Mouse (Mus musculus) 3T3-L1 (cell line): ENCODE measurements around the gene Csad.
"Not testable (repeated sequence)": the region's sequence is repeated elsewhere in the genome, so short reads cannot be mapped to it uniquely, and the experiment has no call there.

Source experiments
- DNase-seq: peaks from one replicate; pipeline ENCODE4 v3.0.0-alpha.2; 2015; ENCODE audit warnings: low read depth, low spot score

Gene Csad

GRCm38 (mm10) chr15:102163900-102164693, 40.4 kb downstream of the Csad start:
- no peak for DNase-seq

GRCm38 (mm10) chr15:102160415-102161060, 44.0 kb downstream of the Csad start:
- DNase-seq = no peak

GRCm38 (mm10) chr15:102156836-102157235, 47.7 kb downstream of the Csad start:
- no peak for DNase-seq

GRCm38 (mm10) chr15:102155006-102155405, 49.5 kb downstream of the Csad start:
- DNase-seq = not testable (repeated sequence)

- DNase-seq = no peak
Measured at GRCm38 (mm10) chr15:102152646-102153045, 51.9 kb downstream of the Csad start.

GRCm38 (mm10) chr15:102150301-102151135, 54.0 kb downstream of the Csad start, which contains the start of gene Soat2:
Gene Soat2, plus strand, starts transcription at chr15:102150526.
- peak; percentile 73 for DNase-seq

DNA sequence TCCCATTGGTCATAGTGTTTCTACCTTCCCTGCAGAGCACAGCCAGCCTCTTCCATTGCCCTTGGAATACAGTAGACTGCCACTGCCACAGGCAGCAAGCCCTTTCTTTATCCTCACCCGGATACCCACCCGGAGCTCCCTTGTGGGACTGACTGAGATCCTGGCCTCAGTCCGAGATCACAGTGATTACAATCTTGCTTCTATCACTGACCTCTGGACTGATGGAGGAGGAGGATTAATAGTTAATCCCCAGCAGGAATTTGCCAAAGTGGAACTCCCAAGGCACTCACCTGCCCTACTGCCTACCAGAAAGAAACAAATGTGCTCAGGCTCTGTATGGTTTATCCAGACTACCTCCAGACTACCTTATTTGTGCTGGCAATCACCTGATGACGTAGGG, 55.0 kb downstream of the Csad start:
- no peak for DNase-seq

DNA sequence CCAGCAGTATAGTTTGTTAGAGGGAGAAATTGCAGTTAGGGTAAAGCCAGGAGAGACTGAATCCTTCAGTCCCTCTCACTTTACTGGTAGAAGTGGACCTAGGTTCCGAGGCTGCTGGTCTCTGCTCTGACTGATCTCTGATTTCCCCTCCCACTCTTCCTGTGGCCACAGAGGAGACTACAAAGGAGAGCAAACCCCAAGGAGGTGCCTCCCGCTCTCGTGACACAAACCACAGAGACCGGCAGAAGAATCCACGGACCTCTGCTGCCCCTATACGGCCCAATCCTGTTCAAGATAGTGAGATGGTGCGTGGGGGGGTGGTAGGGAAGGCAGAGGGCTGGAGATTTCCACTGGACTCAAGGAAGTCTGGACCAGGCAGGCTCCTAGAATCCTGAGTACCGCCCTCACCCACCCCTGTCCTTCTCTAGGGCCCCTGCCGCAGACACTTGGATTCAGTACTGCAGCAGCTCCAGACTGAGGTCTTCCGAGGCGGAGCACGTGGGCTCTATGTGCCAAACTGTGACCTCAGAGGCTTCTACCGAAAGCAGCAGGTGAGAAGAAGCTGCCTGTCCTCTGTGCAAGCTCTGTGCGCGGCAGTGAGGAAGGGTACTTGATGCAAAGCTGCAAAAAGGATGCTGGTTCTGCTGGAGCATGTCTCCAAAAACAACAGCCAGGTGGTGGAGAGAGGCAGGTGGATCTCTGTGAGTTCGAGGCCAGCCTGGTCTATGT, 56.7 kb downstream of the Csad start:
- DNase-seq = no peak

DNA sequence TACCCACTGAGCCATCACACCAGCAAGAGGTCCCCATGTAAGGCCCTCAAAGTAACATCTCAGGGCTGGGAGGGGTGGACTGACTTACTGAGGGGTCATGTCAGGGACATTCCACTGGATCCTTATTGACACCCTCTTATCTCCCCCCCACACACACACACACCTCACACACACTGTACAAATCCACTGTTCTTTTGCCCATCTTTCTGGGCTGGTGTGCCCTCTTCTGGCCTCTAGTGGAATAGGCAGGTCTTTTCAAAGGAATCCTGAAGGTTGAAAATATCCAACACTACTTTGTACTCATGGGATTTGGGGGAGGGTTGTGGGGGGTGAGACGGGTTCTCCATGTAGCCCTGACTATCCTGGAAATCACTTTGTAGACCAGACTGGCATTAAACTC, 57.6 kb downstream of the Csad start:
- DNase-seq = peak; percentile 84

- DNase-seq = no peak
Measured at GRCm38 (mm10) chr15:102146089-102146488, 58.4 kb downstream of the Csad start.

DNA sequence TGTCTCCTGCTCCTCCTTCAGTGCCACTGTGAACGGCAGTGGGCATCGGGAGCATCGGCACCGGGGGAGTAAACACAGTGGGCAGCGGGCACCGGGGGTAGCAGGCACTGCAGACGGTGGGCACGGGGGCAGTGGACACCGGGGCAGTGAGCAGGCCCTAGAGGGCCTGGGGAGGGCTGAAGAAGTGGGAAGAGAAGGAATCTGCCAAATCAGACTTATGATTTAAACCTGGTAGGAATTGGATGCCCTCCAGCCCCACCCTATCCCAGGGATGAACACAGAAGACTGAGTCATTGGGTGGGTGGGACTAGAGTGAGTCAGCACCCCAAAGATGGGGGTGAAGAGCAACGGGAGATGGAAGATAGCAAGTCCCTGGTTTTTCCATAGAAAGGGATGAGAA, 59.2 kb downstream of the Csad start:
- DNase-seq = peak; percentile 98

- DNase-seq = no peak
Measured at GRCm38 (mm10) chr15:102144726-102145125, 59.8 kb downstream of the Csad start.

DNA sequence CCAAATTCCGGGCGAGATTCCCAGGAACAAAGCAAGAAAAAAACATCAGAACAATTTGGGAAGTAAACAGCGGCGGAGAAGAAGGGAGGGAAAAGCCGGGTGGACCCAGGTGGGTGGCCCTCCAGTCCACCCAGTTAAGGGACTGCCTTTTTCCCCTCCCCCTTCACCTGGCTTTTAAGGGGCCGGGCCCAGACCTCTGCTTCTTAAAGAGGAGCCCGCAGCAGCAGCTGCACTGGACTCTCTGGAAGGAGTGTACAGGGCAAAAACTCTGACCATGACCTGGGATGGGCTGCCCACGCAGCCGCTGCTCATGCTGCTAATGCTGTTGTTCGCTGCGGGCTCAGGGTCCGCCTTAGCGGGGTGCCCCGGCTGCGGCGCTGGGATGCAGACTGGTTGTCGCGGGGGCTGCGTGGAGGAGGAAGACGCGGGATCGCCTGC, 60.2 kb downstream of the Csad start, which contains the start of gene Igfbp6:
Gene Igfbp6, plus strand, starts transcription at position 89 of the 438 bp plus-strand sequence.
- DNase-seq = no peak

- peak; percentile 97 for DNase-seq
Measured at GRCm38 (mm10) chr15:102142914-102143912, 61.3 kb downstream of the Csad start.

- DNase-seq = peak; percentile 43
Measured at GRCm38 (mm10) chr15:102141120-102141519, 63.4 kb downstream of the Csad start.

DNA sequence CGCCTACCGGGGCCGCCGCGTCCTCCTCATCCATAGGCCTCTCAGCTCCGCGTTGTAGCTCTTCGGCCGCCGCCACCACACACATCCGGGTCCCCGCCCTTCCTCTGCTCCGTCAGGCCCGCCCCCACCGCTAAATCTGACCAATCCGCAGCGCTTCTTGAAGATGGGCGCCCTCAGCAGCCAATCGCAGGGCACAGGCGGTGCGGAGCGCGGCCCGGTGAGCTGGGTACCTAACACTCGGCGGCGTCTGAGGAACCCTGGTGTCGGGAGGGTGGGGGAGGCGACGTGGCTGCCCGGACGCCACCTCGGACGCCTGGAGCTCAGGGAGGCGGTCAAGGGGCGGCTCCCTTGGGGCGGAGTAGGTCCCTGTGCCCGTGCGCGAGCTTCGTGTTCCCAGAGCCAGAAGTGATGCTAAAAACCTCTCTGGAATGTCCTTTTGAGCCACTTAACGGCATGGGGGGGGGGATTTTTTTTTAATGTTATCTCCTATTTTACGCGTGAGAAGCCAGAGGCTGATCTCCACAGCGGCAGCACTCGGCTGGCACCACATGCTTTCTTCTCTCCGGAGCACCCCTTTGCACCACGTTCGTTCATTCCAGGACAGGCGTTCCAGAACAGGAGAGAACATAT, 68.3 kb downstream of the Csad start, which contains the start of gene Spryd3:
Gene Spryd3, minus strand, starts transcription at position 106 of the 630 bp plus-strand sequence.
- peak; percentile 94 for DNase-seq

- no peak for DNase-seq
Measured at GRCm38 (mm10) chr15:102135522-102136128, 68.9 kb downstream of the Csad start.

DNA sequence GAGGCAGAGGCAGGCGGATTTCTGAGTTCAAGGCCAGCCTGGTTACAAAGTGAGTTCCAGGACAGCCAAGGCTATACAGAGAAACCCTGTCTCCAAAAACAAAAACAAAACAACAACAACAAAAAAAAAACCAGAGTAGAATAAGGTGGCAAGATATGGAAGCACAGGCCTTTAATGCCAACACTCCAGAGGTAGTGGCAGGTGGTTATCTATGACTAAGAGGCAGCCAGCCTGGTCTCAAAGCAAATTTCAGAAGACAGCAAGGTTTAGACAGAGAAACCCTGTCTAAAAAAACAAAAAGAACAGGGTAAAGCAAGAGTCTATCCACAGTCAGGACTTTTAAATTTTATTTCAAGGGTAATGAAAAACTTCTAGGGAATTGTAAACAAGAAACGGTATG, 69.8 kb downstream of the Csad start:
- no peak for DNase-seq

GRCm38 (mm10) chr15:102133314-102133713, 71.2 kb downstream of the Csad start:
- DNase-seq = no peak
